Mouse (Mus musculus): ENCODE results near the gene Igsf3. TPM values are rescaled to one million over a fixed set of nuclear protein-coding genes. Genes with fewer than 3 reads are reported as not detected.
"Not testable (repeated sequence)": the region's sequence is repeated elsewhere in the genome, so short reads cannot be mapped to it uniquely, and the experiment has no call there.

The Igsf3 gene
- polyA plus RNA-seq, 2 experiments: 20.4 to 38.4 TPM

DNA sequence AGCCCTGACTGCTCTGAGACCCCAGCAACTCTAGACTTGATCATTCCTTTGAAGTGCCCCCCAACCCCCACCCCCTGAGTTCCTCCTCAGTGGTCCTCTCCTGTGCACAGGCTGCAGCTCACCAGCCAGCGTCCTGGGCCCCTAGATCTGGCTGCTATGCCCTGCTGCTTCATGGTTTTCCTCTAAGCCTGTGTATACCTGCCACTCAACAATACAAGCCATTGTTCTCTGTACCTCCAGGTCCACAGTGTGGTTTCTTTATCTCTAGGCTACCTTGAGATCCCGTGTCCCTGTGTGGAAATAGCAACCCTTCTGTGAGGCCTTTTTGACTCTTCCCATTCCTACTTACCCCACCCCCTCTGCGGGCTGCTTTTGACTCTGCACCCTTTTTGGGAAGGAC is 33.9 kb downstream of the Igsf3 start:
- DNase-seq (ENCODE audit: low spot score) (no peak), ATAC-seq (ENCODE audit: low FRiP score, low read depth) (no peak)
- Histone ChIP-seq H3K4me1 (ENCODE audit: control insufficient read depth, insufficient read depth, low read length) (peaks cover 54% of the 10 kb centered on the region), H3K27me3 (ENCODE audit: control insufficient read depth, insufficient read depth, low read length) (no peaks in the 10 kb centered on the region), H3K9me3 (ENCODE audit: control insufficient read depth, low read length) (no peaks in the 10 kb centered on the region), H3K4me2 (replicated peaks; ENCODE audit: low read depth, low read length, severe bottlenecking) (no peak overlapping the region), H3K36me3 (ENCODE audit: control insufficient read depth, insufficient read depth, low read length) (no peaks in the 10 kb centered on the region), H3K27ac (replicated peaks; ENCODE audit: low read depth, low read length) (no peak overlapping the region), H3K9ac (ENCODE audit: low read depth, low read length, severe bottlenecking) (no peak overlapping the region), H3K4me3 (replicated peaks; ENCODE audit: low read length) (no peak overlapping the region)
- no peak for TF ChIP-seq POLR2A (IDR thresholded peaks at IDR 0.05; ENCODE audit: borderline replicate concordance, extremely low read depth, insufficient read depth, insufficient read length)
- WGBS: 32% methylated on average over 3 of the region's 3 CpGs

DNA sequence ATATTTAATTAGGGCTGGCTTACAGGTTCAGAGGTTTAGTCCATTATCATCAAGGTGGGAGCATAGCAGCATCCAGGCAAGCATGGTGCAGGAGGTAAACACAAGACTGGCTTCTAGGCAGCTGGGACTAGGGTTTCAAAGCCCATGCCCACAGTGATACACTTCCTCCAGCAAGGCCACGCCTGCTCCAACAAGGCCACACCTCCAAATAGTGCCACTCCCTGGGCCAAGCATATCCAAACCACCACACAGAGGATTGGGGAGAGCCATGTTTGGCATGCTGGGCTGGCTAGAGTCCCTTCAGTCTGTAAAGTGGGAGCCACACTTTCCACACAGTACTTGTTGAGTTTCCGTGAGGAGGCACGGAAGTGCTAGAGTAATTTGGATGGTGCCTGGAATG is 34.7 kb downstream of the Igsf3 start:
- no peak overlapping the region for H3K27ac ChIP-seq (replicated peaks; ENCODE audit: low read depth, low read length)
- H3K27me3 ChIP-seq (ENCODE audit: control insufficient read depth, insufficient read depth, low read length): no peaks in the 10 kb centered on the region
- 72% methylated on average over 3 of the region's 3 CpGs for WGBS
- peaks cover 50% of the 10 kb centered on the region for H3K4me1 ChIP-seq (ENCODE audit: control insufficient read depth, insufficient read depth, low read length)
- H3K9ac ChIP-seq (ENCODE audit: low read depth, low read length, severe bottlenecking): no peak overlapping the region
- no peaks in the 10 kb centered on the region for H3K36me3 ChIP-seq (ENCODE audit: control insufficient read depth, insufficient read depth, low read length)
- H3K4me2 ChIP-seq (replicated peaks; ENCODE audit: low read depth, low read length, severe bottlenecking): no peak overlapping the region
- H3K4me3 ChIP-seq (replicated peaks; ENCODE audit: low read length): no peak overlapping the region
- DNase-seq (ENCODE audit: low spot score): no peak
- ATAC-seq (ENCODE audit: low FRiP score, low read depth): no peak
- no peak for TF ChIP-seq POLR2A (IDR thresholded peaks at IDR 0.05; ENCODE audit: borderline replicate concordance, extremely low read depth, insufficient read depth, insufficient read length)
- no peaks in the 10 kb centered on the region for H3K9me3 ChIP-seq (ENCODE audit: control insufficient read depth, low read length)

DNA sequence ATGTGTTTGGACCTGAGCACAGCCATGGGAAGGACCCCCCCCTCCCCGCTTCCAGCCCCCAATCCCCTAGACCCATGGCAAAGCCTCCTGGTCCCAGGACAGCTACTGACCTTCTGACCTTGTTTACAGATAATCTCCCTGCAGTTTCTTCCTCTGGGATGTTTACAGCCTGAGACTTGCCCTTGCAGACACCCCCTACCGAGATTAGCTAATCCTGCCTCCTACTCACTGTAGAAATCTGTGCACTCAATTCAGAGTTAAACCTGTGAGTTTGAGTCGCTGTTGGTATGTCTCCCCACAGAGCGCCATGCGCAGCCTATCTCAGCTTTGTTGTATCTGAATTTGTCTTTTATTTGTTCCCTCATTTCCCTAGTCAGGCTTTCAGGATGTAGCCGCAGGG is 35.2 kb downstream of the Igsf3 start:
- DNase-seq (ENCODE audit: low spot score) (no peak), ATAC-seq (ENCODE audit: low FRiP score, low read depth) (no peak)
- H3K27me3 ChIP-seq (ENCODE audit: control insufficient read depth, insufficient read depth, low read length): no peaks in the 10 kb centered on the region
- H3K9ac ChIP-seq (ENCODE audit: low read depth, low read length, severe bottlenecking): no peak overlapping the region
- H3K36me3 ChIP-seq (ENCODE audit: control insufficient read depth, insufficient read depth, low read length): no peaks in the 10 kb centered on the region
- 72% methylated on average over 6 of the region's 6 CpGs for WGBS
- no peaks in the 10 kb centered on the region for H3K9me3 ChIP-seq (ENCODE audit: control insufficient read depth, low read length)
- no peak overlapping the region for H3K27ac ChIP-seq (replicated peaks; ENCODE audit: low read depth, low read length)
- no peak for TF ChIP-seq POLR2A (IDR thresholded peaks at IDR 0.05; ENCODE audit: borderline replicate concordance, extremely low read depth, insufficient read depth, insufficient read length)
- H3K4me3 ChIP-seq (replicated peaks; ENCODE audit: low read length): no peak overlapping the region
- H3K4me2 ChIP-seq (replicated peaks; ENCODE audit: low read depth, low read length, severe bottlenecking): no peak overlapping the region
- H3K4me1 ChIP-seq (ENCODE audit: control insufficient read depth, insufficient read depth, low read length): peaks cover 45% of the 10 kb centered on the region

DNA sequence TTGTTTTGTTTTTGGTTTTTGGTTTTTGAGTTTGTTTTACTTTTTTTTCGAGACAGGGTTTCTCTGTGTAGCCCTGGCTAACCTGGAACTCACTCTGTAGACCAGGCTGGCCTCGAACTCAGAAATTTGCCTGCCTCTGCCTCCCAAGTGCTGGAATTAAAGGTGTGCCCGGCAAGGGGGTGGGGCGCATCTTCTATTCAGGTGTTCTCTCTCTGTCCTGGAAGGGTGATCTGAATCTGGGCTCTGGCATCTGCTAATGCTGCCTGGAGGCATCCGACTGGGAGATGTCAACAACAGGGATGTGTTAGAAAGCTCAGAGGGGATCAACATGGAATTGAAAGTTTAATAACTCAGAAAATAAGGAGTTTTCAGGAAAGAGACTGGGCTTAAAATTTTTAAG is 36.1 kb downstream of the Igsf3 start:
- H3K4me1 ChIP-seq (ENCODE audit: control insufficient read depth, insufficient read depth, low read length): peaks cover 38% of the 10 kb centered on the region
- WGBS: 87% methylated on average over 5 of the region's 5 CpGs

DNA sequence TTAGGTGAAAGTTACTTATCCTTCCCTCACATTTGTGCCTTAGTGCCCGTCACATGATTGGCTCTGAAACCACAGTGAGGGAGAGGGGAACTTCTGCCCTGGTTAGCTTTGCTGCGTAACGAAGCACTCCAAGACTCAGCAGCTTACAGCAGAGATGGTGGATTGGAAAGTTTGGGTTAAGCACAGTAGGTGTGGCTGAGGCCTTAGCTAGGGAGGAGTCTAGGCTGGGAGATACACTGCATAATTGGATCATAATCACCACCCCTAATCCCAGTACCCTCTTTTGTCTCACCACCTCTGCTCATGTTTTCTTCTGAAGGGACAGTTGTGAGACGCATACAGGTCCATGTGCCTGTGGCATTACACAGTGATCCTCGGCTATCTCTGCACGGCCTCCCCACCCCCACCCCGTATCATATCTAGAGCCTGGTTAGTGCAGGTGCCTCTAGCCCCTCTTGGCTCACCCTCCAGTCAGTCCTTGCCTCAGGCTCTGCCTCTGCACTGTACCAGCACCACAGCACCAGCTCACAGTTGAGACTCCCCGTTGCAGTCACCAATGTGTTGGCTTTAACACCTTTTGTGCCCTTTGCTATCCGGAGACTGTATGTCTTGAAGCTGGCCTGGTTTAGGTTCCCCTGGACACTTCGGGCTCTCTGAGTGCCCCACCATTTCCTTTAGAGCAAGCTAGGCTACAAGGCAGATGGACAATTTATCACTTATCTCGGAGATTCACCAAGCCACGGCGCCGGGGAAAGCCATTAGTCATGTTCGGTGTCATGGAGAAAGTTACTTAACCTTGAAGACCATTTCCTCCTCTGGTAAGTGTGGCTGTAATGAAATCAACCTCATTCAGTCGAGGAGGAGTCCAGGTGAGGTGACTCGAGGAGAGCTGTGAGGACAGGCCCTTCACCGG is 42.1 kb downstream of the Igsf3 start:
- DNase-seq (ENCODE audit: low spot score): no peak
- Histone ChIP-seq H3K36me3 (ENCODE audit: control insufficient read depth, insufficient read depth, low read length) (no peaks in the 10 kb centered on the region), H3K27ac (replicated peaks; ENCODE audit: low read depth, low read length) (no peak overlapping the region), H3K9ac (ENCODE audit: low read depth, low read length, severe bottlenecking) (no peak overlapping the region), H3K27me3 (ENCODE audit: control insufficient read depth, insufficient read depth, low read length) (no peaks in the 10 kb centered on the region), H3K4me2 (replicated peaks; ENCODE audit: low read depth, low read length, severe bottlenecking) (no peak overlapping the region), H3K9me3 (ENCODE audit: control insufficient read depth, low read length) (no peaks in the 10 kb centered on the region), H3K4me3 (replicated peaks; ENCODE audit: low read length) (no peak overlapping the region), H3K4me1 (ENCODE audit: control insufficient read depth, insufficient read depth, low read length) (0 out of 2 replicates have a peak, but pooled peaks cover 9% of the 10 kb centered on the region)
- no peak for TF ChIP-seq POLR2A (IDR thresholded peaks at IDR 0.05; ENCODE audit: borderline replicate concordance, extremely low read depth, insufficient read depth, insufficient read length)
- no peak for ATAC-seq (ENCODE audit: low FRiP score, low read depth)
- WGBS: 67% methylated on average over 18 of the region's 18 CpGs

More for the DNA sequence above, 36.1 kb downstream of the Igsf3 start:
- H3K9ac ChIP-seq (ENCODE audit: low read depth, low read length, severe bottlenecking); DNase-seq (ENCODE audit: low spot score); H3K9me3 ChIP-seq (ENCODE audit: control insufficient read depth, low read length); H3K4me3 ChIP-seq (replicated peaks; ENCODE audit: low read length); ATAC-seq (ENCODE audit: low FRiP score, low read depth); H3K27me3 ChIP-seq (ENCODE audit: control insufficient read depth, insufficient read depth, low read length); H3K36me3 ChIP-seq (ENCODE audit: control insufficient read depth, insufficient read depth, low read length); H3K27ac ChIP-seq (replicated peaks; ENCODE audit: low read depth, low read length); H3K4me2 ChIP-seq (replicated peaks; ENCODE audit: low read depth, low read length, severe bottlenecking): not testable (repeated sequence)
